Mouse (Mus musculus) G1E (cell line): Measurements from ENCODE around the gene Pdzd7. TPM values are rescaled to one million over a fixed set of nuclear protein-coding genes. Genes with fewer than 3 reads are reported as not detected.

ENCODE experiments used
- ATAC-seq: 2 replicates; pipeline ENCODE4 v1.8.0; 2016; ENCODE audit warnings: mild to moderate bottlenecking; ENCODE audit not compliant: insufficient number of reproducible peaks, poor library complexity, low FRiP score, severe bottlenecking; ENCODE audit errors: extremely low read depth
- DNase-seq: peaks from one replicate; pipeline ENCODE4 v3.0.0; 2012; ENCODE audit warnings: low spot score
- H3K27me3 ChIP-seq: 2 replicates; pipeline ENCODE4 v1.6.1; 2012; ENCODE audit warnings: mild to moderate bottlenecking, low read length, inconsistent platforms; ENCODE audit not compliant: insufficient read depth
- H3K36me3 ChIP-seq: replicated peaks from 2 replicates; pipeline ENCODE3; 2012; ENCODE audit warnings: mild to moderate bottlenecking, inconsistent platforms
- H3K4me1 ChIP-seq: 2 replicates; pipeline ENCODE4 v1.6.1; 2012; ENCODE audit warnings: low read depth, low read length, inconsistent platforms, mixed read lengths; ENCODE audit not compliant: insufficient read depth
- H3K4me3 ChIP-seq: 2 replicates; pipeline ENCODE4 v1.5.1; 2012; ENCODE audit warnings: low read depth, mild to moderate bottlenecking, inconsistent platforms, low read length, moderate library complexity, mixed read lengths
- H3K9me3 ChIP-seq: replicated peaks from 2 replicates; pipeline ENCODE4 v1.6.1; 2012; ENCODE audit warnings: inconsistent platforms
- CTCF ChIP-seq: IDR thresholded peaks from 2 replicates; pipeline ENCODE4 v1.5.1; 2012; ENCODE audit warnings: low read depth, low read length, inconsistent platforms, mixed read lengths
- GATA1 ChIP-seq: IDR thresholded peaks from 2 replicates; pipeline ENCODE4 v1.6.1; 2012; ENCODE audit warnings: borderline replicate concordance, low read length, inconsistent platforms, mixed read lengths
- GATA2 ChIP-seq: IDR thresholded peaks from 2 replicates; pipeline ENCODE4 v1.6.1; 2012; ENCODE audit warnings: low read depth, low read length, inconsistent platforms, borderline replicate concordance
- POLR2AphosphoS5 ChIP-seq: IDR thresholded peaks from 2 replicates; pipeline ENCODE4 v1.6.1; 2012; ENCODE audit warnings: low read depth, low read length, inconsistent platforms; ENCODE audit not compliant: insufficient replicate concordance
- TAL1 ChIP-seq: conservative IDR thresholded peaks from 2 replicates; pipeline ENCODE4 v1.6.1; 2012; ENCODE audit warnings: low read depth, low read length, inconsistent platforms, mixed read lengths
- polyA plus RNA-seq: library from polyadenylated mRNA; stranded (reverse); fragments of >175 nt; gene quantifications from 2 replicates; pipeline ENCODE4 v1.2.3, GENCODE M21; 2012
- total RNA-seq, 2 experiments: library from RNA; stranded (forward) in 1 of 2; stranded (reverse) in 1 of 2; fragments of 200-1000 nt in 1 of 2; fragments of >200 nt in 1 of 2; fragmentation: Nextera tagmentation in 1 of 2; gene quantifications; 2 replicates each; pipeline ENCODE4 v1.2.3; 2014 to 2017

The Pdzd7 gene
- total RNA-seq (2014; fragmentation: Nextera tagmentation) (not detected in 2 replicates), total RNA-seq (2017) (0.05 TPM in 1 of 2 replicates, not detected in the other), polyA plus RNA-seq (0.02 and 0.04 TPM in 2 replicates)

- peaks cover 33% of the 10 kb centered on the region for H3K4me1 ChIP-seq
- peaks cover 46% of the 10 kb centered on the region for H3K27me3 ChIP-seq
- no peak for DNase-seq
- no peak for ATAC-seq
- TF ChIP-seq GATA2: no peak
- TF ChIP-seq TAL1: no peak
- no peak for TF ChIP-seq POLR2AphosphoS5
- no peak for TF ChIP-seq GATA1
- TF ChIP-seq CTCF: no peak
- H3K36me3 ChIP-seq: peaks cover 19% of the 10 kb centered on the region
- no peak within 1 kb of the TSS for H3K4me3 ChIP-seq
- no peaks in the 10 kb centered on the region for H3K9me3 ChIP-seq
Observed at GRCm38 (mm10) chr19:45045651-45046050, at the start of gene Pdzd7. Gene Pdzd7, minus strand, starts transcription at chr19:45045717.

GRCm38 (mm10) chr19:45081841-45082550 lies 36.5 kb upstream of the Pdzd7 start:
- H3K4me1 ChIP-seq: peaks cover 46% of the 10 kb centered on the region
- no peaks in the 10 kb centered on the region for H3K36me3 ChIP-seq
- peaks cover 6% of the 10 kb centered on the region; the same call in 1 of the 2 replicates for H3K9me3 ChIP-seq
- peaks cover 62% of the 10 kb centered on the region for H3K27me3 ChIP-seq
- no peak for TF ChIP-seq GATA2
- no peak for TF ChIP-seq POLR2AphosphoS5
- no peak for TF ChIP-seq GATA1
- no peak for TF ChIP-seq CTCF
- no peak for TF ChIP-seq TAL1
- DNase-seq (no peak), ATAC-seq (no peak)
- no peak overlapping the region for H3K4me3 ChIP-seq

GRCm38 (mm10) chr19:45081279-45081678 lies 35.8 kb upstream of the Pdzd7 start:
- Histone ChIP-seq H3K36me3 (no peaks in the 10 kb centered on the region), H3K4me3 (no peak overlapping the region), H3K27me3 (peaks cover 65% of the 10 kb centered on the region), H3K9me3 (peaks cover 6% of the 10 kb centered on the region; the same call in 1 of the 2 replicates), H3K4me1 (peaks cover 53% of the 10 kb centered on the region)
- TF ChIP-seq POLR2AphosphoS5: no peak
- peak; percentile 75 for TF ChIP-seq CTCF
- no peak for TF ChIP-seq TAL1
- DNase-seq (no peak), ATAC-seq (no peak)

- DNase-seq (no peak), ATAC-seq (no peak)
- Histone ChIP-seq H3K4me1 (peaks cover 59% of the 10 kb centered on the region), H3K36me3 (no peaks in the 10 kb centered on the region), H3K27me3 (peaks cover 60% of the 10 kb centered on the region), H3K9me3 (peaks cover 6% of the 10 kb centered on the region; the same call in 1 of the 2 replicates), H3K4me3 (no peak overlapping the region; the same call in 1 of the 2 replicates)
- TF ChIP-seq GATA2 (no peak), CTCF (no peak), GATA1 (no peak), TAL1 (no peak), POLR2AphosphoS5 (no peak)
Observed at GRCm38 (mm10) chr19:45080711-45081110, 35.2 kb upstream of the Pdzd7 start.

- DNase-seq: peak; percentile 73
- no peak for TF ChIP-seq GATA1
- TF ChIP-seq CTCF: no peak
- no peak for TF ChIP-seq POLR2AphosphoS5
- TF ChIP-seq TAL1: no peak
- no peak for TF ChIP-seq GATA2
- H3K36me3 ChIP-seq: no peaks in the 10 kb centered on the region
- H3K9me3 ChIP-seq: peaks cover 6% of the 10 kb centered on the region; the same call in 1 of the 2 replicates
- peak overlapping the region; percentile 69 for H3K4me3 ChIP-seq
- peaks cover 53% of the 10 kb centered on the region for H3K27me3 ChIP-seq
- no peak for ATAC-seq
- peaks cover 64% of the 10 kb centered on the region for H3K4me1 ChIP-seq
Observed at GRCm38 (mm10) chr19:45079769-45080515, 34.4 kb upstream of the Pdzd7 start.
